Mouse (Mus musculus) myocyte (in vitro differentiated cells): Measurements from ENCODE around the gene Ndufs2. TPM values are rescaled to one million over a fixed set of nuclear protein-coding genes. Genes with fewer than 3 reads are reported as not detected.

Source experiments
- H3K27me3 ChIP-seq: one replicate; pipeline ENCODE4 v1.6.1; 2011; ENCODE audit not compliant: control insufficient read depth, insufficient read depth, insufficient read length
- H3K36me3 ChIP-seq: one replicate; pipeline ENCODE4 v1.6.1; 2011; ENCODE audit not compliant: control insufficient read depth, insufficient read depth
- H3K4me2 ChIP-seq: one replicate; pipeline ENCODE4 v1.6.1; 2011; ENCODE audit warnings: low read depth, control low read depth
- H3K4me3 ChIP-seq: one replicate; pipeline ENCODE4 v1.5.1; 2011; ENCODE audit warnings: mild to moderate bottlenecking, control low read depth, moderate library complexity
- H3K79me2 ChIP-seq: one replicate; pipeline ENCODE4 v1.6.1; 2011; ENCODE audit not compliant: control insufficient read depth, insufficient read depth
- H3ac ChIP-seq: one replicate; pipeline ENCODE4 v1.6.1; 2011; ENCODE audit not compliant: control insufficient read depth, insufficient read length
- CEBPB ChIP-seq: IDR thresholded peaks from 2 replicates; pipeline ENCODE4 v1.6.1; 2011; ENCODE audit warnings: mild to moderate bottlenecking, moderate library complexity; ENCODE audit not compliant: poor library complexity, insufficient read depth, severe bottlenecking
- E2F4 ChIP-seq: IDR thresholded peaks from one replicate; pipeline ENCODE4 v1.6.1; 2011; ENCODE audit warnings: mild to moderate bottlenecking, control low read depth, moderate library complexity; ENCODE audit not compliant: insufficient read depth
- MAX ChIP-seq: IDR thresholded peaks from one replicate; pipeline ENCODE4 v1.6.1; 2011; ENCODE audit warnings: low read depth, mild to moderate bottlenecking, control low read depth
- MYOD1 ChIP-seq, 3 experiments: IDR thresholded peaks; one replicate each; pipeline ENCODE4 v1.6.1; 2011; ENCODE audit warnings: control low read depth in 2 of 3, low read depth in 2 of 3, mild to moderate bottlenecking in 2 of 3, moderate library complexity in 1 of 3; ENCODE audit not compliant: insufficient read length in 2 of 3, control insufficient read depth in 1 of 3
- MYOG ChIP-seq, 3 experiments: IDR thresholded peaks; one replicate each; pipeline ENCODE4 v1.6.1; 2011; ENCODE audit warnings: control low read depth in 2 of 3, low read depth in 2 of 3, mild to moderate bottlenecking in 2 of 3; ENCODE audit not compliant: insufficient read length in 2 of 3, control insufficient read depth in 1 of 3, insufficient read depth in 1 of 3
- POLR2A ChIP-seq: IDR thresholded peaks from one replicate; pipeline ENCODE4 v1.6.1; 2011; ENCODE audit warnings: low read depth, mild to moderate bottlenecking, control low read depth, moderate library complexity; ENCODE audit not compliant: insufficient read length
- POLR2AphosphoS2 ChIP-seq: IDR thresholded peaks from one replicate; pipeline ENCODE4 v1.6.1; 2011; ENCODE audit warnings: low read depth, control low read depth; ENCODE audit not compliant: insufficient read length
- REST ChIP-seq: IDR thresholded peaks from one replicate; pipeline ENCODE4 v1.6.1; 2011; ENCODE audit warnings: mild to moderate bottlenecking, control low read depth, moderate library complexity; ENCODE audit not compliant: insufficient read depth, insufficient read length
- SRF ChIP-seq: IDR thresholded peaks from one replicate; pipeline ENCODE4 v1.6.1; 2011; ENCODE audit warnings: low read depth; ENCODE audit not compliant: control insufficient read depth, insufficient read length
- TCF12 ChIP-seq: IDR thresholded peaks from one replicate; pipeline ENCODE4 v1.6.1; 2011; ENCODE audit warnings: mild to moderate bottlenecking, control low read depth; ENCODE audit not compliant: poor library complexity, insufficient read depth, severe bottlenecking
- TCF3 ChIP-seq: IDR thresholded peaks from one replicate; pipeline ENCODE4 v1.6.1; 2011; ENCODE audit warnings: low read depth, control low read depth; ENCODE audit not compliant: insufficient read length
- USF1 ChIP-seq: IDR thresholded peaks from one replicate; pipeline ENCODE4 v1.6.1; 2011; ENCODE audit warnings: low read depth, mild to moderate bottlenecking, control low read depth, moderate library complexity
- polyA plus RNA-seq: library from polyadenylated mRNA; unstranded; fragments of >200 nt; fragmentation: generic; extraction: Trizol; gene quantifications from one replicate; pipeline ENCODE4 v1.2.1, GENCODE M21; 2012; ENCODE audit warnings: missing spikeins

Gene Ndufs2
- polyA plus RNA-seq, 1 experiment, result 409 TPM

GRCm38 (mm10) chr1:171222238-171223155 lies 28.7 kb downstream of the Ndufs2 start, which contains the start of gene Tomm40l:
Gene Tomm40l, minus strand, starts transcription at chr1:171222514.
- Histone ChIP-seq H3K79me2 (no peaks in the 10 kb centered on the region), H3K27me3 (no peaks in the 10 kb centered on the region), H3K36me3 (peaks cover 4% of the 10 kb centered on the region), H3K4me3 (peak within 1 kb of the TSS; percentile 70), H3ac (no peak within 1 kb of the TSS), H3K4me2 (peak within 1 kb of the TSS; percentile 97)
- no peak for TF ChIP-seq MYOD1 (IDR thresholded peaks at IDR 0.05; ENCODE audit: control insufficient read depth in 1 of 3, insufficient read length in 2 of 3, low read depth in 2 of 3)
- no peak for TF ChIP-seq MAX
- no peak for TF ChIP-seq REST
- peak; percentile 52 for TF ChIP-seq POLR2A
- peak; percentile 18 for TF ChIP-seq POLR2AphosphoS2
- TF ChIP-seq TCF3, result no peak
- TF ChIP-seq SRF, result no peak

GRCm38 (mm10) chr1:171221281-171222193 lies 29.7 kb downstream of the Ndufs2 start:
- Histone ChIP-seq H3K27me3 (no peaks in the 10 kb centered on the region), H3K4me2 (peak overlapping the region; percentile 97), H3ac (no peak overlapping the region), H3K36me3 (peaks cover 4% of the 10 kb centered on the region), H3K4me3 (peak overlapping the region; percentile 70), H3K79me2 (no peaks in the 10 kb centered on the region)
- no peak for TF ChIP-seq POLR2AphosphoS2
- TF ChIP-seq POLR2A, result no peak
- TF ChIP-seq SRF, result no peak
- no peak for TF ChIP-seq TCF3
- no peak for TF ChIP-seq E2F4
- no peak for TF ChIP-seq MAX
- TF ChIP-seq MYOG (IDR thresholded peaks at IDR 0.05; ENCODE audit: control insufficient read depth in 1 of 3, insufficient read depth in 1 of 3, insufficient read length in 2 of 3, low read depth in 2 of 3), result no peak
- no peak for TF ChIP-seq TCF12
- no peak for TF ChIP-seq REST
- no peak for TF ChIP-seq USF1
- no peak for TF ChIP-seq CEBPB
- TF ChIP-seq MYOD1 (IDR thresholded peaks at IDR 0.05; ENCODE audit: control insufficient read depth in 1 of 3, insufficient read length in 2 of 3, low read depth in 2 of 3), result no peak

- H3K4me3 ChIP-seq, result peak overlapping the region; percentile 70
- H3K79me2 ChIP-seq, result no peaks in the 10 kb centered on the region
- TF ChIP-seq POLR2AphosphoS2 (no peak), MYOD1 (IDR thresholded peaks at IDR 0.05; ENCODE audit: control insufficient read depth in 1 of 3, insufficient read length in 2 of 3, low read depth in 2 of 3) (peak in 2 of 3 experiments; percentile 16 to 24)
- peak overlapping the region; percentile 97 for H3K4me2 ChIP-seq
- no peak overlapping the region for H3ac ChIP-seq
- H3K36me3 ChIP-seq, result peaks cover 4% of the 10 kb centered on the region
- no peaks in the 10 kb centered on the region for H3K27me3 ChIP-seq
These were observed 30.3 kb downstream of the Ndufs2 start for GRCm38 (mm10) chr1:171220871-171221270.

GRCm38 (mm10) chr1:171216241-171216955 lies 34.8 kb downstream of the Ndufs2 start:
- Histone ChIP-seq H3K27me3 (no peaks in the 10 kb centered on the region), H3K79me2 (no peaks in the 10 kb centered on the region), H3K36me3 (peaks cover 4% of the 10 kb centered on the region), H3K4me3 (no peak overlapping the region), H3ac (no peak overlapping the region), H3K4me2 (no peak overlapping the region)
- TF ChIP-seq MAX (no peak), TCF12 (no peak), USF1 (no peak), SRF (no peak), POLR2A (no peak), MYOD1 (IDR thresholded peaks at IDR 0.05; ENCODE audit: control insufficient read depth in 1 of 3, insufficient read length in 2 of 3, low read depth in 2 of 3) (no peak), MYOG (IDR thresholded peaks at IDR 0.05; ENCODE audit: control insufficient read depth in 1 of 3, insufficient read depth in 1 of 3, insufficient read length in 2 of 3, low read depth in 2 of 3) (no peak), E2F4 (no peak), CEBPB (no peak), POLR2AphosphoS2 (no peak), TCF3 (no peak), REST (no peak)
